Mouse (Mus musculus): ENCODE measurements around the gene Adam10. TPM values are rescaled to one million over a fixed set of nuclear protein-coding genes. Genes with fewer than 3 reads are reported as not detected.

Gene Adam10
- polyA plus RNA-seq (2012) = 8.4 and 11.5 TPM in 2 replicates

- H3K4me1 ChIP-seq (ENCODE audit: control insufficient read depth) = peaks cover 66% of the 10 kb centered on the region
- H3K4me3 ChIP-seq (replicated peaks) = peak within 1 kb of the TSS; percentile 83
- H3K9me3 ChIP-seq (ENCODE audit: control insufficient read depth, low read length) = no peaks in the 10 kb centered on the region
- TF ChIP-seq GATA1 (IDR thresholded peaks at IDR 0.05; ENCODE audit: low read length) = no peak
- no peak for TF ChIP-seq TAL1 (IDR thresholded peaks at IDR 0.05; ENCODE audit: low read length)
- H3K36me3 ChIP-seq (ENCODE audit: control insufficient read depth) = peaks cover 37% of the 10 kb centered on the region
- no peaks in the 10 kb centered on the region for H3K27me3 ChIP-seq (ENCODE audit: control insufficient read depth)
These were observed at the start of gene Adam10 for GRCm38 (mm10) chr9:70678682-70679131. TSS of gene Adam10 (plus strand) at chr9:70678997.

- no peaks in the 10 kb centered on the region for H3K27me3 ChIP-seq (ENCODE audit: control insufficient read depth)
- H3K36me3 ChIP-seq (ENCODE audit: control insufficient read depth) = peaks cover 85% of the 10 kb centered on the region
- TF ChIP-seq GATA1 (IDR thresholded peaks at IDR 0.05; ENCODE audit: low read length) (no peak), TAL1 (IDR thresholded peaks at IDR 0.05; ENCODE audit: low read length) (no peak)
- no peak overlapping the region for H3K4me3 ChIP-seq (replicated peaks)
- peaks cover 3% of the 10 kb centered on the region; the same call in 1 of the 2 replicates for H3K9me3 ChIP-seq (ENCODE audit: control insufficient read depth, low read length)
- H3K4me1 ChIP-seq (ENCODE audit: control insufficient read depth) = peaks cover 2% of the 10 kb centered on the region
These were observed 49.1 kb upstream of the Adam10 start for GRCm38 (mm10) chr9:70629711-70630110.

DNA sequence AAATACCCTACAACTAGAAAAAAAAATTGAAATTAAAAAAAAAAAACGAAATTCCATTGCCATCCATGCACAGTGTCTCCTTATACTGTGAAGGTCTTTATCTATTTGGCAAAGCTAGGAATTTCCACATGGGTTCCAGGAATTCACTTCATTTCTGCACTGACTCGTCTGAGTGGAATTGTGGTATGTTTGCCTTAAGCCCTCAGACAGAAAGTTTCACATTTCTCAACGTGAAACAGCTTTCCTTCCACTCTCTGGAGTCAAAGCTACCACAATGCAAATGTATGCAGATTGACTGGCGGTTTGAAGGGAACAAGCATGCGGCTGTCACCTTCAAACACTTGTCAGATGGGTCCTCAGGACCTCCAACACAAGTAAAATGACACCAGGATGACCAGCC, 47.1 kb upstream of the Adam10 start:
- H3K4me3 ChIP-seq (replicated peaks) = no peak overlapping the region
- TF ChIP-seq TAL1 (IDR thresholded peaks at IDR 0.05; ENCODE audit: low read length) = no peak
- TF ChIP-seq GATA1 (IDR thresholded peaks at IDR 0.05; ENCODE audit: low read length) = no peak
- peaks cover 2% of the 10 kb centered on the region for H3K4me1 ChIP-seq (ENCODE audit: control insufficient read depth)
- H3K27me3 ChIP-seq (ENCODE audit: control insufficient read depth) = no peaks in the 10 kb centered on the region
- peaks cover 77% of the 10 kb centered on the region for H3K36me3 ChIP-seq (ENCODE audit: control insufficient read depth)
- H3K9me3 ChIP-seq (ENCODE audit: control insufficient read depth, low read length) = peaks cover 3% of the 10 kb centered on the region; the same call in 1 of the 2 replicates

DNA sequence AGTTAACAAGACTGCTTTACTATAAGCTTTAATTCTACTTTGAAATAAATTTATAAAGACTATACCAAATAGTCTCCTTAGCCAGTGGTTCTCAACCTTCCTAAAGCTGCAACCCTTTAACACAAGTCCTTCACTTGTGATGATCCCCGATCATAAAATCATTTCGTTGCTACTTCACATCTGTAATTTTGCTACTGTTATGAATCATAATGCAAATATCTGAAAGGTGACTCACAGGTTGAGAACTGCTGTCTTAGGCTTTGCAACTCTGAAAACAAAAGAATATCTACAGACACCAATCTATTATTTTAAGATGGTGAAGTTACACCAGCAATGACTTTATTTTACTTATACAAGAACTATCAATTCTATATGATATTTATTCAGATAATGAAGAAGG, 42.0 kb upstream of the Adam10 start:
- peaks cover 82% of the 10 kb centered on the region for H3K36me3 ChIP-seq (ENCODE audit: control insufficient read depth)
- H3K4me1 ChIP-seq (ENCODE audit: control insufficient read depth) = peaks cover under 1% of the 10 kb centered on the region
- H3K27me3 ChIP-seq (ENCODE audit: control insufficient read depth) = no peaks in the 10 kb centered on the region
- H3K4me3 ChIP-seq (replicated peaks) = no peak overlapping the region
- TF ChIP-seq GATA1 (IDR thresholded peaks at IDR 0.05; ENCODE audit: low read length) (no peak), TAL1 (IDR thresholded peaks at IDR 0.05; ENCODE audit: low read length) (no peak)
- peaks cover 3% of the 10 kb centered on the region; the same call in 1 of the 2 replicates for H3K9me3 ChIP-seq (ENCODE audit: control insufficient read depth, low read length)

- TF ChIP-seq GATA1 (IDR thresholded peaks at IDR 0.05; ENCODE audit: low read length) (no peak), TAL1 (IDR thresholded peaks at IDR 0.05; ENCODE audit: low read length) (no peak)
- no peaks in the 10 kb centered on the region for H3K27me3 ChIP-seq (ENCODE audit: control insufficient read depth)
- H3K9me3 ChIP-seq (ENCODE audit: control insufficient read depth, low read length) = no peaks in the 10 kb centered on the region
- H3K36me3 ChIP-seq (ENCODE audit: control insufficient read depth) = peaks cover 95% of the 10 kb centered on the region
- peaks cover 52% of the 10 kb centered on the region for H3K4me1 ChIP-seq (ENCODE audit: control insufficient read depth)
- H3K4me3 ChIP-seq (replicated peaks) = no peak overlapping the region
These were observed 28.5 kb upstream of the Adam10 start for GRCm38 (mm10) chr9:70650260-70650659.

DNA sequence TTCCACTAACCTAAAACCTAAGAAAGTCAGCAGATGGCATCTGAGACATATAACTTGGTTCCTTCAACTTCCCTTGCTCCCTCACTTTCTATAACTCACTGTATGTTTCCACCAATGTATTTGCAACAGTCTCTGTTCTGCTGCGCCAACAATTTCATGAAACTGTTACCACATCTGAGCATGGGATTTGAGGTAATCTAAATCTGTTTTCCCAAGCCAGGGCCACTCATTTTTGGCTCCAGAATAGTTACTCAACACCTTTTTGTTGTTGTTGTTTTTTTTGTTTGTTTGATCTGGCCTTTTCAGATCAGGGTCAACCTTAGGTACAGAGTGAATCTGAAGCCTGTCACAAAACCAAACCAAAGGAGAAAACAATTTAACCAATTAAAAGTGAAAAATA, 27.8 kb upstream of the Adam10 start:
- TF ChIP-seq GATA1 (IDR thresholded peaks at IDR 0.05; ENCODE audit: low read length) (no peak), TAL1 (IDR thresholded peaks at IDR 0.05; ENCODE audit: low read length) (no peak)
- H3K9me3 ChIP-seq (ENCODE audit: control insufficient read depth, low read length) = no peaks in the 10 kb centered on the region
- no peaks in the 10 kb centered on the region for H3K27me3 ChIP-seq (ENCODE audit: control insufficient read depth)
- no peak overlapping the region for H3K4me3 ChIP-seq (replicated peaks)
- peaks cover 54% of the 10 kb centered on the region for H3K4me1 ChIP-seq (ENCODE audit: control insufficient read depth)
- H3K36me3 ChIP-seq (ENCODE audit: control insufficient read depth) = peaks cover 94% of the 10 kb centered on the region

DNA sequence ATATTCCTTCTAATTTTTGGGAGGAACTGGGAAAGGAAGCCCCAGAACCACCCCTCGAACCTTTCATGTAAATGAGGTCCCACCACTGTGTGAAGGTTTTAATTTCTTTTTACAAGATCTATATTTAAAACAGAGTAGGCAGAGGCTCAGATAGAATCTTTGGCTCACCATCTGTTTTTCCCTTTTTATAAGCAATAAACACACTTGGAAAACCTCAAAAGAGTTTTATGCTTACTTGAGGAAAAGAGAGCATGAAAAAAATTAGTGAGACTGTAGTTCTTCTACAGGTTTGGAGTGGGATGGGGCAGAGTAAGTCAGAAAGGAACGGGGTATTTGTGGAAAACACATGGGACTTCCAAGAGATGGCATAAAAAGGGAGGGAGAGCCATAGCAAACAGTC, 26.6 kb upstream of the Adam10 start:
- Histone ChIP-seq H3K36me3 (ENCODE audit: control insufficient read depth) (peaks cover 82% of the 10 kb centered on the region), H3K9me3 (ENCODE audit: control insufficient read depth, low read length) (no peaks in the 10 kb centered on the region), H3K4me3 (replicated peaks) (peak overlapping the region; percentile 83), H3K4me1 (ENCODE audit: control insufficient read depth) (peaks cover 50% of the 10 kb centered on the region), H3K27me3 (ENCODE audit: control insufficient read depth) (no peaks in the 10 kb centered on the region)
- TF ChIP-seq TAL1 (IDR thresholded peaks at IDR 0.05; ENCODE audit: low read length) (no peak), GATA1 (IDR thresholded peaks at IDR 0.05; ENCODE audit: low read length) (no peak)

GRCm38 (mm10) chr9:70653875-70654274, 24.9 kb upstream of the Adam10 start:
- no peaks in the 10 kb centered on the region for H3K27me3 ChIP-seq (ENCODE audit: control insufficient read depth)
- TF ChIP-seq TAL1 (IDR thresholded peaks at IDR 0.05; ENCODE audit: low read length) (no peak), GATA1 (IDR thresholded peaks at IDR 0.05; ENCODE audit: low read length) (no peak)
- peaks cover 69% of the 10 kb centered on the region for H3K36me3 ChIP-seq (ENCODE audit: control insufficient read depth)
- peak overlapping the region; percentile 83 for H3K4me3 ChIP-seq (replicated peaks)
- peaks cover 51% of the 10 kb centered on the region for H3K4me1 ChIP-seq (ENCODE audit: control insufficient read depth)
- no peaks in the 10 kb centered on the region for H3K9me3 ChIP-seq (ENCODE audit: control insufficient read depth, low read length)

GRCm38 (mm10) chr9:70654496-70654895, 24.3 kb upstream of the Adam10 start:
- peak overlapping the region; percentile 83 for H3K4me3 ChIP-seq (replicated peaks)
- peaks cover 63% of the 10 kb centered on the region for H3K36me3 ChIP-seq (ENCODE audit: control insufficient read depth)

DNA sequence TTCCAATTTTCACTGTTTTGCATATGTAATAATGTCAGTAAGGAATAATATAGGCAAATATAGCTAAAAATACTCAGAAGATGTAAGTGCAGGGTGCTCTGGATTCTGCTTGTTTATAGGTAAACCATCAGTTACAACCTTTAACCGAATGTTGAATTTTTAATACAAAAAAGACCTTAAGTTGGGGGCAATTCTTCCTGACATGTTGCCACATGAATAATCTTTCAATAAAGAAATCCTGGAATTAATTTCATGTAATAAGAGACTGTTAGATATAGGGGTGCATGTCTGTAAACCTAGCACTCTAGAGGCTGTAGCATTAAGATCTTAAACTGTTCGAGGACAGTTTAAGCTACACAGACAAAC, 23.1 kb upstream of the Adam10 start:
- H3K9me3 ChIP-seq (ENCODE audit: control insufficient read depth, low read length) = no peaks in the 10 kb centered on the region
- TF ChIP-seq GATA1 (IDR thresholded peaks at IDR 0.05; ENCODE audit: low read length) = no peak
- no peak for TF ChIP-seq TAL1 (IDR thresholded peaks at IDR 0.05; ENCODE audit: low read length)
- H3K4me3 ChIP-seq (replicated peaks) = peak overlapping the region; percentile 83
- no peaks in the 10 kb centered on the region for H3K27me3 ChIP-seq (ENCODE audit: control insufficient read depth)
- H3K36me3 ChIP-seq (ENCODE audit: control insufficient read depth) = peaks cover 50% of the 10 kb centered on the region
- peaks cover 61% of the 10 kb centered on the region for H3K4me1 ChIP-seq (ENCODE audit: control insufficient read depth)

More at GRCm38 (mm10) chr9:70654496-70654895, 24.3 kb upstream of the Adam10 start:
- Histone ChIP-seq H3K27me3 (ENCODE audit: control insufficient read depth) (no peaks in the 10 kb centered on the region), H3K4me1 (ENCODE audit: control insufficient read depth) (peaks cover 56% of the 10 kb centered on the region), H3K9me3 (ENCODE audit: control insufficient read depth, low read length) (no peaks in the 10 kb centered on the region)
- TF ChIP-seq TAL1 (IDR thresholded peaks at IDR 0.05; ENCODE audit: low read length) (no peak), GATA1 (IDR thresholded peaks at IDR 0.05; ENCODE audit: low read length) (no peak)
